Mouse (Mus musculus): ENCODE measurements around the gene Sufu.

DNA sequence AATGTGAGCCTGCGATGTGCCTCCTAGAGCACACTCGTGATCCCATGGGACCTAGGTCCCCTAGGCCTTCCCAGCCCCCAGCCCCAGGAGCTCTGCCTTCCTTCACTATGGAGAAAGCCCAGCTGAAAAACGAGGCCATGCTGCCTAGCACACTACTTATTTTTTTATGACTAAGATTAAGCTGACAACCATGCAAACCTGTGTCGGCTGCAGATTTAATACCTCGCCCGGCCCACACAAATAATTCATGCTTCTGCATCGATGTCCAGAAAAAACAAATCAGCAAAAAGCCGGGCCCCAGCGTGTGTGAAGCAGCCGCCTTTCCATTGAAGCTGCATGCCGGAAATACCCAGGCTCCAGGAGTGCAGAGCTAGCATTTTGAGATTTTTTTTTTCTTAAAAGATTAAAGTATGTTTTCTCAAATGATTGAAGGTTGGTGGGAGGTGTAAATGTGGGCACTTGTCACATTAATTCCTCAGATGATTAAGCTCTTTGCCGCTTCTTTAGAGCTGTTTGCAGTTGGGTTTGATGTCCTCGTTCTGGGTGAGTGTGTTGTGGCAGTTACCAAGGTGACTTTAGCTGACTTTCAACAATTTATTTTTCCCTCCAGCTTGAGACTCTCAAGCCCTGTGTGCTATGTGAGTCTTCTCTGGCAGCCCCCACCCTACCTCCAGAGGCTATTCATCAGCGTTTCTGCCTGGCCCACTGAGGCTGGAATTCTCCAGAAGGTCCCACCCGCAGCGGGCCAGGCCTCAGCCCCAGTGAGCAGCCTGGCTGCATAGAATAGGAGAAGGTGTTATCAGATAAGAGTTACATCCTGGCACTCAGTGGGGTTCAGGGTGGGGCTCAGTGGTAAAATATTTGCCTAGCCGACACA is 73.9 kb downstream of the Sufu start:
- TF ChIP-seq MAZ (IDR thresholded peaks at IDR 0.05; ENCODE audit: low read depth, low read length) = peak; percentile 26; the same call in 1 of the 2 replicates
- TF ChIP-seq NRF1 (IDR thresholded peaks at IDR 0.05; ENCODE audit: insufficient read depth, low read depth, low read length, poor library complexity, severe bottlenecking) = no peak
- TF ChIP-seq CTCF (IDR thresholded peaks at IDR 0.05 in 2 of 3, conservative IDR thresholded peaks at IDR 0.05 in 1 of 3; ENCODE audit: control insufficient read depth in 1 of 3, insufficient read depth in 1 of 3, low read depth in 2 of 3, low read length in 3 of 3, poor library complexity in 1 of 3, severe bottlenecking in 1 of 3) = no peak
- no peak for TF ChIP-seq CHD1 (IDR thresholded peaks at IDR 0.05; ENCODE audit: low read depth, low read length)
- TF ChIP-seq MAFK (IDR thresholded peaks at IDR 0.05; ENCODE audit: borderline replicate concordance, low read depth, low read length) = no peak
- no peak for TF ChIP-seq MAX (IDR thresholded peaks at IDR 0.05; ENCODE audit: low read length)
- no peak for TF ChIP-seq MEF2A (IDR thresholded peaks at IDR 0.05; ENCODE audit: extremely low read depth, insufficient replicate concordance, low read depth, low read length, poor library complexity, severe bottlenecking)
- 0 out of 2 replicates have a peak, but pooled peaks have one; percentile 25 for TF ChIP-seq HCFC1 (IDR thresholded peaks at IDR 0.05; ENCODE audit: low read depth, low read length)
- peak; percentile 90 for TF ChIP-seq GATA1 (IDR thresholded peaks at IDR 0.05; ENCODE audit: low read depth, low read length)
- TF ChIP-seq POLR2A (IDR thresholded peaks at IDR 0.05; ENCODE audit: control insufficient read depth in 1 of 2, insufficient read depth in 1 of 2, low read depth in 1 of 2, low read length in 2 of 2, poor library complexity in 1 of 2) = no peak
- TF ChIP-seq BHLHE40 (IDR thresholded peaks at IDR 0.05; ENCODE audit: borderline replicate concordance, low read depth, low read length) = no peak
- peak; percentile 21 to 50; a peak in 3 of 4 replicates for TF ChIP-seq EP300 (IDR thresholded peaks at IDR 0.05; ENCODE audit: low read depth in 1 of 2, low read length in 2 of 2)
- no peak for TF ChIP-seq TAL1 (IDR thresholded peaks at IDR 0.05; ENCODE audit: low read length)
